8 mouse cellular contexts compared by ENCODE assay signal in the genomic region with DNA sequence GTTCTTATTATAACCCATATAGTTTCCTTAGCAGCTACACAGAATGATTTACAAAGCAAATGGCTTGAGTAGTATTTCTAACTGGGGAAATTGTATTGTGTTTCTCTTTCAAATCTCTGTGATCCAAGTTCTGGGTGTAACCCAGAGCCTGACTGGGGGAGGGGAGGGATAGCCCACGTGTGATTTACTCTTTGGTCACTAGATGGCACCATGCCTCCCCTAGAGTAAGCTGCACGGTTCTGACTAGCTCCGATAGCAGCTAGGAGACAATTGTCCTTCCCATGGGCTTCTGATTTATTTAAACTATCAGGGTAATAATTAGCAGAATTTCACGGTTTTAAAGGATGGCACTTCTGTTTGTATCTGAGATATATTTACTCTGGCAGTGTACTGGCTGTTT.
A peak's percentile ranks its signal among the peaks of the same experiment; 100 is the strongest.
DNase-seq lines count a peak whose midpoint lies in the region; ATAC-seq and TF ChIP-seq lines count a peak whose summit lies in the region.

No protein-coding gene starts in this region.

- TF ChIP-seq CTCF in Patski (IDR thresholded peaks at IDR 0.05), result peak; percentile 89
- peak; percentile 97 for TF ChIP-seq CTCF in cerebellum, adult 2 months (IDR thresholded peaks at IDR 0.05; ENCODE audit: borderline replicate concordance, insufficient read depth, low read depth, low read length)
- peak; percentile 93 for TF ChIP-seq CTCF in lung, postnatal 0 days (IDR thresholded peaks at IDR 0.05)

- ATAC-seq in Patski, result peak; percentile 89
- peak; percentile 92 for ATAC-seq in hindbrain, embryonic 14.5 days (ENCODE audit: low FRiP score)
- peak; percentile 93 for ATAC-seq in lung, postnatal 0 days

- CTCF ChIA-PET in Patski (lab: Charles Lee), result interaction anchor here (0.6 to 1.8 kb wide), 13 partner anchors 10 to 266 kb away, joined by 3 to 9 read pairs (median 3); no protein-coding TSS in a partner anchor

- no peaks in the 10 kb centered on the region; the same call in 1 of the 2 replicates for H3K4me1 ChIP-seq in cerebellum, adult 2 months (ENCODE audit: control insufficient read depth, insufficient read depth, low read length)
- no peaks in the 10 kb centered on the region for H3K4me1 ChIP-seq in hindbrain, embryonic 14.5 days (replicated peaks; ENCODE audit: control insufficient read depth, insufficient read depth, low read length)
- H3K4me1 ChIP-seq in lung, postnatal 0 days (ENCODE audit: insufficient read depth, low read depth, low read length), result no peaks in the 10 kb centered on the region

- POLR2A ChIA-PET in Patski (lab: Charles Lee), result no interaction called here

- H3K36me3 ChIP-seq in hindbrain, embryonic 14.5 days (replicated peaks; ENCODE audit: control insufficient read depth, insufficient read depth), result no peaks in the 10 kb centered on the region
- no peaks in the 10 kb centered on the region for H3K36me3 ChIP-seq in lung, postnatal 0 days (ENCODE audit: insufficient read depth, low read length)

- peaks cover 30% of the 10 kb centered on the region for H3K27me3 ChIP-seq in Patski
- H3K27me3 ChIP-seq in cerebellum, adult 2 months (ENCODE audit: control insufficient read depth, insufficient read depth, low read length), result no peaks in the 10 kb centered on the region
- no peaks in the 10 kb centered on the region for H3K27me3 ChIP-seq in hindbrain, embryonic 14.5 days (ENCODE audit: control insufficient read depth, insufficient read depth, low read length)
- no peaks in the 10 kb centered on the region for H3K27me3 ChIP-seq in lung, postnatal 0 days (replicated peaks; ENCODE audit: insufficient read depth, low read length)

- H3K4me3 ChIP-seq in cerebellum, adult 2 months (replicated peaks; ENCODE audit: insufficient read depth, low read depth, low read length), result no peak overlapping the region
- H3K4me3 ChIP-seq in hindbrain, embryonic 14.5 days (replicated peaks; ENCODE audit: low read length), result no peak overlapping the region
- no peak overlapping the region for H3K4me3 ChIP-seq in lung, postnatal 0 days (ENCODE audit: low read depth, low read length)

- H3K9me3 ChIP-seq in hindbrain, embryonic 14.5 days (ENCODE audit: control insufficient read depth, low read length), result no peaks in the 10 kb centered on the region
- no peaks in the 10 kb centered on the region for H3K9me3 ChIP-seq in lung, postnatal 0 days (ENCODE audit: low read length)

- WGBS in cerebellum, adult 2 months, result 3% methylated on average over 4 of the region's 4 CpGs
- WGBS in hindbrain, embryonic 14.5 days, result under 1% methylated on average over 4 of the region's 4 CpGs
- under 1% methylated on average over 4 of the region's 4 CpGs for WGBS in lung, postnatal 0 days

- H3K9ac ChIP-seq in hindbrain, embryonic 14.5 days, result no peak overlapping the region
- no peak overlapping the region for H3K9ac ChIP-seq in lung, postnatal 0 days (replicated peaks; ENCODE audit: low read depth)

- TF ChIP-seq EP300 in lung, postnatal 0 days (IDR thresholded peaks at IDR 0.05), result peak; percentile 50

- H3K27ac ChIP-seq in cerebellum, adult 2 months (ENCODE audit: insufficient read depth, low read length), result no peak overlapping the region
- no peak overlapping the region for H3K27ac ChIP-seq in hindbrain, embryonic 14.5 days
- no peak overlapping the region; the same call in 1 of the 2 replicates for H3K27ac ChIP-seq in lung, postnatal 0 days (ENCODE audit: low read length)

- peak; percentile 7 for DNase-seq in Patski (ENCODE audit: low read depth, low spot score)
- peak; percentile 78 for DNase-seq in cerebellum, adult 2 months
- peak; percentile 70 for DNase-seq in forelimb bud, embryonic 11.5 days (ENCODE audit: low read depth, low spot score)
- DNase-seq in hindbrain, embryonic 14.5 days (ENCODE audit: low spot score), result peak; percentile 89
- DNase-seq in layer of hippocampus, postnatal 10 days (ENCODE audit: low spot score in 2 of 2), result peak; percentile 85 to 87
- DNase-seq in lung, postnatal 0 days (ENCODE audit: low spot score), result peak; percentile 91
- peak; percentile 48 for DNase-seq in ovary, postnatal 36 days (ENCODE audit: low spot score)
- peak; percentile 59 for DNase-seq in thymus, postnatal 14 days

- peak overlapping the region; percentile 16; the same call in 1 of the 2 replicates for H3K4me2 ChIP-seq in hindbrain, embryonic 14.5 days (replicated peaks)
- H3K4me2 ChIP-seq in lung, postnatal 0 days (replicated peaks; ENCODE audit: low read depth, low read length), result no peak overlapping the region

- TF ChIP-seq POLR2A in cerebellum, adult 2 months (IDR thresholded peaks at IDR 0.05; ENCODE audit: borderline replicate concordance, insufficient read depth, low read length), result no peak

- in situ Hi-C loops in Patski (cut with MboI; ENCODE audit: low pct_unique_long_range_greater_than_20kb), result loop anchor here (5.0 to 10.0 kb wide), 4 partner anchors 109 to 391 kb away; no protein-coding TSS in a partner anchor

Comparison
In these comparisons a context has a peak if more than half of its experiments do, and no peak if none do; other contexts are left out.
1. DNase-seq: peak in every context shown above with its lines; median percentile 91 in lung, postnatal 0 days; 89 in hindbrain, embryonic 14.5 days; 86 in layer of hippocampus, postnatal 10 days; 78 in cerebellum, adult 2 months; 70 in forelimb bud, embryonic 11.5 days; 59 in thymus, postnatal 14 days; 48 in ovary, postnatal 36 days; 7 in Patski.